Mouse (Mus musculus): ENCODE measurements at regions not wholly inside any gene's neighbourhood (a gene's known extent, or its start where the extent isn't known, plus 50 kb on each side); places are given as distances from the start of the nearest gene placed in this dataset.
"Not testable (repeated sequence)": the region's sequence is repeated elsewhere in the genome, so short reads cannot be mapped to it uniquely, and the experiment has no call there.

- no peak for DNase-seq (ENCODE audit: low read depth, low spot score)
These were observed 227.1 kb downstream of the Pth2r start for GRCm38 (mm10) chr1:65509003-65509402.

GRCm38 (mm10) chr1:65535674-65536073, 253.8 kb downstream of the Pth2r start:
- DNase-seq (ENCODE audit: low read depth, low spot score): peak; percentile 41

GRCm38 (mm10) chr1:65538509-65538908, 256.7 kb downstream of the Pth2r start:
- DNase-seq (ENCODE audit: low read depth, low spot score): no peak

GRCm38 (mm10) chr1:65544219-65544864, 262.5 kb downstream of the Pth2r start:
- DNase-seq (ENCODE audit: low read depth, low spot score): no peak

GRCm38 (mm10) chr1:65545336-65546060, 263.6 kb downstream of the Pth2r start:
- no peak for DNase-seq (ENCODE audit: low read depth, low spot score)

- no peak for DNase-seq (ENCODE audit: low read depth, low spot score)
These were observed 267.0 kb downstream of the Pth2r start for GRCm38 (mm10) chr1:65548830-65549229.

- DNase-seq (ENCODE audit: low read depth, low spot score): no peak
These were observed 305.5 kb downstream of the Pth2r start for GRCm38 (mm10) chr1:65587402-65587801.

- no peak for DNase-seq (ENCODE audit: low read depth, low spot score)
These were observed 291.0 kb upstream of the Crygf start for GRCm38 (mm10) chr1:65635315-65635714.

- DNase-seq (ENCODE audit: low read depth, low spot score): peak; percentile 41
These were observed 271.9 kb upstream of the Crygf start for GRCm38 (mm10) chr1:65654460-65654859.

- DNase-seq (ENCODE audit: low read depth, low spot score): no peak
These were observed 244.4 kb upstream of the Crygf start for GRCm38 (mm10) chr1:65681960-65682359.

- DNase-seq (ENCODE audit: low read depth, low spot score): no peak
These were observed 239.0 kb upstream of the Crygf start for GRCm38 (mm10) chr1:65687322-65687721.

- DNase-seq (ENCODE audit: low read depth, low spot score): no peak
These were observed 196.1 kb upstream of the Crygf start for GRCm38 (mm10) chr1:65730262-65730661.

- no peak for DNase-seq (ENCODE audit: low read depth, low spot score)
These were observed 168.4 kb upstream of the Crygf start for GRCm38 (mm10) chr1:65757951-65758350.

GRCm38 (mm10) chr1:65761141-65761540, 165.2 kb upstream of the Crygf start:
- DNase-seq (ENCODE audit: low read depth, low spot score): no peak

GRCm38 (mm10) chr1:65800244-65800643, 126.1 kb upstream of the Crygf start:
- peak; percentile 47 for DNase-seq (ENCODE audit: low read depth, low spot score)

GRCm38 (mm10) chr1:65820771-65821170, 105.5 kb upstream of the Crygf start:
- no peak for DNase-seq (ENCODE audit: low read depth, low spot score)

GRCm38 (mm10) chr1:65841116-65841515, 85.2 kb upstream of the Crygf start:
- no peak for DNase-seq (ENCODE audit: low read depth, low spot score)

GRCm38 (mm10) chr1:65847005-65847404, 79.3 kb upstream of the Crygf start:
- DNase-seq (ENCODE audit: low read depth, low spot score): no peak

GRCm38 (mm10) chr1:65873691-65874090, 52.6 kb upstream of the Crygf start:
- not testable (repeated sequence) for DNase-seq (ENCODE audit: low read depth, low spot score)

All from R1 (cell line).